Mouse (Mus musculus) gastrocnemius, adult 8-10 months (tissue): Measurements from ENCODE around the gene Tbc1d10a. TPM values are rescaled to one million over a fixed set of nuclear protein-coding genes. Genes with fewer than 3 reads are reported as not detected.
"Not testable (repeated sequence)": the region's sequence is repeated elsewhere in the genome, so short reads cannot be mapped to it uniquely, and the experiment has no call there.

ENCODE experiments used
- DNase-seq, 2 experiments: peaks; one replicate each; pipeline ENCODE4 v3.0.0; 2022; ENCODE audit warnings: low spot score in 2 of 2
- total RNA-seq, 4 experiments: library from RNA; stranded (reverse); gene quantifications; 2 replicates each; pipeline ENCODE4 v1.2.4; 2022

Gene Tbc1d10a
- total RNA-seq, 4 experiments from 2014 or later = 2.7 to 4.5 (median 3.7) TPM

- no peak for DNase-seq
These were observed 3.1 kb upstream of the Tbc1d10a start for GRCm38 (mm10) chr11:4183511-4183910.

GRCm38 (mm10) chr11:4184251-4184952, 2.2 kb upstream of the Tbc1d10a start:
- no peak for DNase-seq

- DNase-seq = not testable (repeated sequence)
These were observed 1.1 kb upstream of the Tbc1d10a start for GRCm38 (mm10) chr11:4185480-4185879.

- no peak for DNase-seq
These were observed 720 bp downstream of the Tbc1d10a start for GRCm38 (mm10) chr11:4187318-4187700.

GRCm38 (mm10) chr11:4189182-4189581, 2.6 kb downstream of the Tbc1d10a start:
- no peak for DNase-seq

- DNase-seq = no peak
These were observed 4.1 kb downstream of the Tbc1d10a start for GRCm38 (mm10) chr11:4190677-4191076.

GRCm38 (mm10) chr11:4192757-4193156, 6.2 kb downstream of the Tbc1d10a start:
- DNase-seq = no peak

GRCm38 (mm10) chr11:4193420-4193819, 6.8 kb downstream of the Tbc1d10a start:
- DNase-seq = no peak

- DNase-seq = no peak
These were observed 9.0 kb downstream of the Tbc1d10a start for GRCm38 (mm10) chr11:4195597-4196031.

GRCm38 (mm10) chr11:4196636-4197035, 10.0 kb downstream of the Tbc1d10a start:
- DNase-seq = no peak

GRCm38 (mm10) chr11:4197691-4198090, 11.1 kb downstream of the Tbc1d10a start:
- no peak for DNase-seq

GRCm38 (mm10) chr11:4201981-4202700, 15.6 kb downstream of the Tbc1d10a start:
- DNase-seq = no peak

- DNase-seq = no peak
These were observed 16.6 kb downstream of the Tbc1d10a start for GRCm38 (mm10) chr11:4202995-4203704.

GRCm38 (mm10) chr11:4203705-4204074, 17.1 kb downstream of the Tbc1d10a start:
- DNase-seq = peak; percentile 48 to 60

- DNase-seq = no peak
These were observed 18.6 kb downstream of the Tbc1d10a start for GRCm38 (mm10) chr11:4205097-4205655.

GRCm38 (mm10) chr11:4205951-4206350, 19.4 kb downstream of the Tbc1d10a start:
- DNase-seq = no peak

GRCm38 (mm10) chr11:4206563-4206962, 20.0 kb downstream of the Tbc1d10a start:
- no peak for DNase-seq

GRCm38 (mm10) chr11:4207655-4208054, 21.1 kb downstream of the Tbc1d10a start:
- DNase-seq = no peak

GRCm38 (mm10) chr11:4209556-4209955, 23.0 kb downstream of the Tbc1d10a start:
- DNase-seq = no peak

- DNase-seq = no peak
These were observed 24.2 kb downstream of the Tbc1d10a start for GRCm38 (mm10) chr11:4210786-4211185.

- DNase-seq = no peak
These were observed 26.5 kb downstream of the Tbc1d10a start for GRCm38 (mm10) chr11:4213107-4213506.

- DNase-seq = no peak
These were observed 28.0 kb downstream of the Tbc1d10a start for GRCm38 (mm10) chr11:4214572-4214971.
